Mouse (Mus musculus): ENCODE measurements at regions not wholly inside any gene's neighbourhood (a gene's known extent, or its start where the extent isn't known, plus 50 kb on each side); places are given as distances from the start of the nearest gene placed in this dataset.

- TF ChIP-seq EP300 (IDR thresholded peaks at IDR 0.05; ENCODE audit: insufficient read depth, low read depth, low read length) = no peak
- no peak for TF ChIP-seq CTCF (IDR thresholded peaks at IDR 0.05; ENCODE audit: low read depth, low read length)
Measured at GRCm38 (mm10) chr10:109427878-109428277, 417.1 kb upstream of the Syt1 start.

Measured in ES-Bruce4 (cell line).